Mouse (Mus musculus): ENCODE measurements around the gene Ddr1. TPM values are rescaled to one million over a fixed set of nuclear protein-coding genes. Genes with fewer than 3 reads are reported as not detected.

Ddr1 gene
- total and polyA plus RNA-seq, 2 experiments from 2014 or later = 49.3 to 100 TPM

DNA sequence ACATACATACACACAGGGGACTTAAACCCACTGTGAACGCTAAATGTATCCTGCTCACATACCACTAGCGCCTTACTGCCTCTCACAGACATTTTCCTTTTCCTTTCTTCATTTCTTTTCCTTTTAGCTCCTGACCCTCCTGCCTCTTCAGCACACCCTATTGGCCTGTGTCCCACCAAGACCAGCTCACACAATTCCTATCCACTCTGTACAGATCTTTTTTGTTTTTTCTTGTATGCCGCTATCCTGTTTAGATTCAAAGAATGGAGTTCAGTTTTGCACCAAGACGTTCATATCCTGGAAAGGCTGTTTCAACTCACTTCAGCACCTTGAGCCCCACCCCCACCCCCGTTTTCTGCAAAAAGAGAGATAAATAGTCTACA is 5.9 kb downstream of the Ddr1 start:
- Histone ChIP-seq H3K4me1 (ENCODE audit: insufficient read depth, low read length) (peaks cover 23% of the 10 kb centered on the region; the same call in 1 of the 2 replicates), H3K36me3 (ENCODE audit: insufficient read depth, low read length) (peaks cover 3% of the 10 kb centered on the region), H3K4me3 (ENCODE audit: low read depth, low read length) (peak overlapping the region; percentile 37), H3K9ac (replicated peaks; ENCODE audit: low read length, poor library complexity, severe bottlenecking) (peak overlapping the region; percentile 74), H3K27ac (ENCODE audit: low read depth, low read length) (peak overlapping the region; percentile 91), H3K4me2 (ENCODE audit: low read depth, low read length, poor library complexity, severe bottlenecking) (peak overlapping the region; percentile 80), H3K27me3 (ENCODE audit: insufficient read depth, low read length) (no peaks in the 10 kb centered on the region), H3K9me3 (ENCODE audit: low read length) (no peaks in the 10 kb centered on the region)
- peak; percentile 36 for TF ChIP-seq CTCF (IDR thresholded peaks at IDR 0.05)
- no peak for ATAC-seq (ENCODE audit: low FRiP score)
- WGBS = 11% methylated on average over 5 of the region's 5 CpGs
- no peak for DNase-seq (ENCODE audit: low spot score)

- Histone ChIP-seq H3K9me3 (ENCODE audit: low read length) (no peaks in the 10 kb centered on the region), H3K4me2 (ENCODE audit: low read depth, low read length, poor library complexity, severe bottlenecking) (peak overlapping the region; percentile 80), H3K27ac (ENCODE audit: low read depth, low read length) (peak overlapping the region; percentile 91), H3K36me3 (ENCODE audit: insufficient read depth, low read length) (peaks cover 8% of the 10 kb centered on the region), H3K4me3 (ENCODE audit: low read depth, low read length) (peak overlapping the region; percentile 37), H3K4me1 (ENCODE audit: insufficient read depth, low read length) (peaks cover 23% of the 10 kb centered on the region; the same call in 1 of the 2 replicates), H3K9ac (replicated peaks; ENCODE audit: low read length, poor library complexity, severe bottlenecking) (peak overlapping the region; percentile 74), H3K27me3 (ENCODE audit: insufficient read depth, low read length) (no peaks in the 10 kb centered on the region)
- TF ChIP-seq CTCF (IDR thresholded peaks at IDR 0.05) = no peak
- 3% methylated on average over 15 of the region's 16 CpGs for whole genome bisulfite sequencing
- ATAC-seq (ENCODE audit: low FRiP score) (peak; percentile 83), DNase-seq (ENCODE audit: low spot score) (peak; percentile 80)
Measured at GRCm38 (mm10) chr17:35697759-35698500, 6.5 kb downstream of the Ddr1 start.

DNA sequence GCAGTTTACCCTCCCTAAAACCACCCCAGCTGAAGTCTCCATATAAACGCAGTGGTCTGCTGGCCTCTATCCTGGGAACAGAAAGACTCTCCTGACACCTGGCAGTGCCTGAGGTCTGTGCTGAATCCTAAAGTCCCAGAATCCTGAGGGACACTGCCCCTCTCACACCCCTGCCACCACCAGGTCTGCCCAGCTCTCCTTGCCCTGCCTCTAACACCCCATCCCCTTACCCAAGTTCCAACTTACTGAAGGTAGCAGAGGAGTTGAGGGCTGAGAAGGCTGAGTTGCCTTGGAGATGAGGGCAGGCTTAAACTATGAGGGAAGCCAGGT is 7.0 kb downstream of the Ddr1 start:
- Histone ChIP-seq H3K36me3 (ENCODE audit: insufficient read depth, low read length) (peaks cover 14% of the 10 kb centered on the region), H3K27me3 (ENCODE audit: insufficient read depth, low read length) (no peaks in the 10 kb centered on the region), H3K27ac (ENCODE audit: low read depth, low read length) (peak overlapping the region; percentile 91), H3K4me1 (ENCODE audit: insufficient read depth, low read length) (peaks cover 23% of the 10 kb centered on the region; the same call in 1 of the 2 replicates), H3K4me3 (ENCODE audit: low read depth, low read length) (peak overlapping the region; percentile 37), H3K9me3 (ENCODE audit: low read length) (no peaks in the 10 kb centered on the region), H3K9ac (replicated peaks; ENCODE audit: low read length, poor library complexity, severe bottlenecking) (peak overlapping the region; percentile 74), H3K4me2 (ENCODE audit: low read depth, low read length, poor library complexity, severe bottlenecking) (peak overlapping the region; percentile 80)
- DNase-seq (ENCODE audit: low spot score) (no peak), ATAC-seq (ENCODE audit: low FRiP score) (no peak)
- TF ChIP-seq CTCF (IDR thresholded peaks at IDR 0.05) = no peak
- 0% methylated on average over 1 of the region's 1 CpGs for WGBS

DNA sequence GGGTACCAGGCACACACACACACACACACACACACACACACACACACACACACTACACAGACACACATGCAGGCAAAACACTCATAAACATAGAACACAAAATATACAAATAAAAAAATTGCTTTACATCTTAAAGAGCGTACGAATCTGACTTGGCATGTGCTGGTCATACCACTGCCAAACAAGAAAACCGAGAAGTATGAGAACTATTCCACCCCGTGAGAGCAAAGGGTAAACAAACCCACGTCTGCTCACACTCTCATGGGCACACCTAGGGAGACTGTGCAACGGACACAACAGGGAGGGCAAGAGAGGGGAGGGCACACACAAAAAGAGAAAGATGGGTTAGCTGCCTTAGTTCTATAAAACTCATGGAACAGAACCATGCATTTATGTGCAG is 7.7 kb downstream of the Ddr1 start:
- H3K9me3 ChIP-seq (ENCODE audit: low read length) = no peaks in the 10 kb centered on the region
- H3K36me3 ChIP-seq (ENCODE audit: insufficient read depth, low read length) = peaks cover 21% of the 10 kb centered on the region
- H3K27ac ChIP-seq (ENCODE audit: low read depth, low read length) = peak overlapping the region; percentile 91; the same call in 1 of the 2 replicates
- H3K27me3 ChIP-seq (ENCODE audit: insufficient read depth, low read length) = no peaks in the 10 kb centered on the region
- DNase-seq (ENCODE audit: low spot score) (no peak), ATAC-seq (ENCODE audit: low FRiP score) (no peak)
- peak overlapping the region; percentile 80 for H3K4me2 ChIP-seq (ENCODE audit: low read depth, low read length, poor library complexity, severe bottlenecking)
- H3K9ac ChIP-seq (replicated peaks; ENCODE audit: low read length, poor library complexity, severe bottlenecking) = 0 out of 2 replicates have a peak overlapping the region, but pooled peaks have one; percentile 74
- WGBS = 44% methylated on average over 6 of the region's 6 CpGs
- no peak for TF ChIP-seq CTCF (IDR thresholded peaks at IDR 0.05)
- H3K4me3 ChIP-seq (ENCODE audit: low read depth, low read length) = peak overlapping the region; percentile 37; the same call in 1 of the 2 replicates
- H3K4me1 ChIP-seq (ENCODE audit: insufficient read depth, low read length) = peaks cover 16% of the 10 kb centered on the region; the same call in 1 of the 2 replicates

DNA sequence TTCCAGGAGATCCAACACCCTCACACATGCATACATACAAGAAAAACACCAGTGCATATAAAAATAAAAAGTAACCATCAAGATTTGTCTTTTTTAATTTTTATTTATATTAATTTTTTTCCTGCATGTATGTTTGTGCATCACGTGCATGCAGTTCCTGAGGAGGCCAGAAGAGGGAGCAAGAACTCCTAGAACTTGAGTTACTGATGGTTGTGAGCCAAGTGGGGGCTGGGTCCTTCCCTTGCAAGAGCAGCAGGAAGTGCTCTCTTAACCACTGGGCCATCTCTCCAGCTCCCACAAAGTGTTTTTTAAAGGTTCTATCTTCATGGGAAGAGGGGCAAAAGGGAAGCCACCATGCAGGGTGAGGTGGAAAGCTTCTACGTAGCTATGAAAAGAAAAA is 9.1 kb downstream of the Ddr1 start:
- peak; percentile 73 for TF ChIP-seq CTCF (IDR thresholded peaks at IDR 0.05)
- Histone ChIP-seq H3K9me3 (ENCODE audit: low read length) (no peaks in the 10 kb centered on the region), H3K27me3 (ENCODE audit: insufficient read depth, low read length) (no peaks in the 10 kb centered on the region), H3K36me3 (ENCODE audit: insufficient read depth, low read length) (peaks cover 35% of the 10 kb centered on the region), H3K4me1 (ENCODE audit: insufficient read depth, low read length) (peaks cover 16% of the 10 kb centered on the region; the same call in 1 of the 2 replicates), H3K4me3 (ENCODE audit: low read depth, low read length) (no peak overlapping the region), H3K9ac (replicated peaks; ENCODE audit: low read length, poor library complexity, severe bottlenecking) (no peak overlapping the region), H3K4me2 (ENCODE audit: low read depth, low read length, poor library complexity, severe bottlenecking) (no peak overlapping the region), H3K27ac (ENCODE audit: low read depth, low read length) (no peak overlapping the region)
- DNase-seq (ENCODE audit: low spot score) (peak; percentile 70), ATAC-seq (ENCODE audit: low FRiP score) (no peak)
- WGBS = 88% methylated on average over 2 of the region's 2 CpGs

- DNase-seq (ENCODE audit: low spot score) (no peak), ATAC-seq (ENCODE audit: low FRiP score) (no peak)
- H3K27me3 ChIP-seq (ENCODE audit: insufficient read depth, low read length) = no peaks in the 10 kb centered on the region
- WGBS = 92% methylated on average over 5 of the region's 5 CpGs
- H3K9me3 ChIP-seq (ENCODE audit: low read length) = no peaks in the 10 kb centered on the region
- H3K4me2 ChIP-seq (ENCODE audit: low read depth, low read length, poor library complexity, severe bottlenecking) = no peak overlapping the region
- no peak overlapping the region for H3K9ac ChIP-seq (replicated peaks; ENCODE audit: low read length, poor library complexity, severe bottlenecking)
- peaks cover 12% of the 10 kb centered on the region; the same call in 1 of the 2 replicates for H3K4me1 ChIP-seq (ENCODE audit: insufficient read depth, low read length)
- no peak for TF ChIP-seq CTCF (IDR thresholded peaks at IDR 0.05)
- H3K27ac ChIP-seq (ENCODE audit: low read depth, low read length) = no peak overlapping the region
- H3K4me3 ChIP-seq (ENCODE audit: low read depth, low read length) = no peak overlapping the region
- peaks cover 44% of the 10 kb centered on the region for H3K36me3 ChIP-seq (ENCODE audit: insufficient read depth, low read length)
Measured at GRCm38 (mm10) chr17:35693906-35694305, 10.5 kb downstream of the Ddr1 start.
